Mouse (Mus musculus) myocyte (in vitro differentiated cells): Measurements from ENCODE around the gene Idh2. TPM values are rescaled to one million over a fixed set of nuclear protein-coding genes. Genes with fewer than 3 reads are reported as not detected.
A peak's percentile ranks its signal among the peaks of the same experiment; 100 is the strongest.

ENCODE experiments used
- H3K27me3 ChIP-seq: one replicate; pipeline ENCODE4 v1.6.1; 2011; ENCODE audit not compliant: control insufficient read depth, insufficient read depth, insufficient read length
- H3K36me3 ChIP-seq: one replicate; pipeline ENCODE4 v1.6.1; 2011; ENCODE audit not compliant: control insufficient read depth, insufficient read depth
- H3K4me2 ChIP-seq: one replicate; pipeline ENCODE4 v1.6.1; 2011; ENCODE audit warnings: low read depth, control low read depth
- H3K4me3 ChIP-seq: one replicate; pipeline ENCODE4 v1.5.1; 2011; ENCODE audit warnings: mild to moderate bottlenecking, control low read depth, moderate library complexity
- H3K79me2 ChIP-seq: one replicate; pipeline ENCODE4 v1.6.1; 2011; ENCODE audit not compliant: control insufficient read depth, insufficient read depth
- H3ac ChIP-seq: one replicate; pipeline ENCODE4 v1.6.1; 2011; ENCODE audit not compliant: control insufficient read depth, insufficient read length
- CEBPB ChIP-seq: IDR thresholded peaks from 2 replicates; pipeline ENCODE4 v1.6.1; 2011; ENCODE audit warnings: mild to moderate bottlenecking, moderate library complexity; ENCODE audit not compliant: poor library complexity, insufficient read depth, severe bottlenecking
- E2F4 ChIP-seq: IDR thresholded peaks from one replicate; pipeline ENCODE4 v1.6.1; 2011; ENCODE audit warnings: mild to moderate bottlenecking, control low read depth, moderate library complexity; ENCODE audit not compliant: insufficient read depth
- MAX ChIP-seq: IDR thresholded peaks from one replicate; pipeline ENCODE4 v1.6.1; 2011; ENCODE audit warnings: low read depth, mild to moderate bottlenecking, control low read depth
- MYOD1 ChIP-seq, 3 experiments: IDR thresholded peaks; one replicate each; pipeline ENCODE4 v1.6.1; 2011; ENCODE audit warnings: control low read depth in 2 of 3, low read depth in 2 of 3, mild to moderate bottlenecking in 2 of 3, moderate library complexity in 1 of 3; ENCODE audit not compliant: insufficient read length in 2 of 3, control insufficient read depth in 1 of 3
- MYOG ChIP-seq, 3 experiments: IDR thresholded peaks; one replicate each; pipeline ENCODE4 v1.6.1; 2011; ENCODE audit warnings: control low read depth in 2 of 3, low read depth in 2 of 3, mild to moderate bottlenecking in 2 of 3; ENCODE audit not compliant: insufficient read length in 2 of 3, control insufficient read depth in 1 of 3, insufficient read depth in 1 of 3
- POLR2A ChIP-seq: IDR thresholded peaks from one replicate; pipeline ENCODE4 v1.6.1; 2011; ENCODE audit warnings: low read depth, mild to moderate bottlenecking, control low read depth, moderate library complexity; ENCODE audit not compliant: insufficient read length
- POLR2AphosphoS2 ChIP-seq: IDR thresholded peaks from one replicate; pipeline ENCODE4 v1.6.1; 2011; ENCODE audit warnings: low read depth, control low read depth; ENCODE audit not compliant: insufficient read length
- REST ChIP-seq: IDR thresholded peaks from one replicate; pipeline ENCODE4 v1.6.1; 2011; ENCODE audit warnings: mild to moderate bottlenecking, control low read depth, moderate library complexity; ENCODE audit not compliant: insufficient read depth, insufficient read length
- SRF ChIP-seq: IDR thresholded peaks from one replicate; pipeline ENCODE4 v1.6.1; 2011; ENCODE audit warnings: low read depth; ENCODE audit not compliant: control insufficient read depth, insufficient read length
- TCF12 ChIP-seq: IDR thresholded peaks from one replicate; pipeline ENCODE4 v1.6.1; 2011; ENCODE audit warnings: mild to moderate bottlenecking, control low read depth; ENCODE audit not compliant: poor library complexity, insufficient read depth, severe bottlenecking
- TCF3 ChIP-seq: IDR thresholded peaks from one replicate; pipeline ENCODE4 v1.6.1; 2011; ENCODE audit warnings: low read depth, control low read depth; ENCODE audit not compliant: insufficient read length
- USF1 ChIP-seq: IDR thresholded peaks from one replicate; pipeline ENCODE4 v1.6.1; 2011; ENCODE audit warnings: low read depth, mild to moderate bottlenecking, control low read depth, moderate library complexity
- polyA plus RNA-seq: library from polyadenylated mRNA; unstranded; fragments of >200 nt; fragmentation: generic; extraction: Trizol; gene quantifications from one replicate; pipeline ENCODE4 v1.2.1, GENCODE M21; 2012; ENCODE audit warnings: missing spikeins

Idh2 gene
- polyA plus RNA-seq, 1 experiment, result 159 TPM

GRCm38 (mm10) chr7:80075946-80076583 lies 39.1 kb downstream of the Idh2 start:
- H3ac ChIP-seq, result no peak overlapping the region
- H3K79me2 ChIP-seq, result no peaks in the 10 kb centered on the region
- H3K36me3 ChIP-seq, result no peaks in the 10 kb centered on the region
- H3K27me3 ChIP-seq, result no peaks in the 10 kb centered on the region
- no peak overlapping the region for H3K4me3 ChIP-seq
- H3K4me2 ChIP-seq, result no peak overlapping the region
- TF ChIP-seq MAX, result no peak
- no peak for TF ChIP-seq POLR2AphosphoS2
- TF ChIP-seq TCF3, result no peak
- no peak for TF ChIP-seq REST
- TF ChIP-seq MYOD1 (IDR thresholded peaks at IDR 0.05; ENCODE audit: control insufficient read depth in 1 of 3, insufficient read length in 2 of 3, low read depth in 2 of 3), result no peak
- no peak for TF ChIP-seq E2F4
- no peak for TF ChIP-seq POLR2A
- TF ChIP-seq USF1, result no peak
- no peak for TF ChIP-seq MYOG (IDR thresholded peaks at IDR 0.05; ENCODE audit: control insufficient read depth in 1 of 3, insufficient read depth in 1 of 3, insufficient read length in 2 of 3, low read depth in 2 of 3)
- no peak for TF ChIP-seq SRF
- no peak for TF ChIP-seq TCF12
- TF ChIP-seq CEBPB, result no peak

- Histone ChIP-seq H3ac (no peak overlapping the region), H3K79me2 (no peaks in the 10 kb centered on the region), H3K27me3 (no peaks in the 10 kb centered on the region), H3K4me2 (no peak overlapping the region), H3K4me3 (no peak overlapping the region), H3K36me3 (no peaks in the 10 kb centered on the region)
- TF ChIP-seq MYOG (IDR thresholded peaks at IDR 0.05; ENCODE audit: control insufficient read depth in 1 of 3, insufficient read depth in 1 of 3, insufficient read length in 2 of 3, low read depth in 2 of 3), result peak in 1 of 3 experiments; percentile 28
- TF ChIP-seq MAX, result no peak
- TF ChIP-seq MYOD1 (IDR thresholded peaks at IDR 0.05; ENCODE audit: control insufficient read depth in 1 of 3, insufficient read length in 2 of 3, low read depth in 2 of 3), result no peak
Observed at GRCm38 (mm10) chr7:80074921-80075441, 40.2 kb downstream of the Idh2 start.

GRCm38 (mm10) chr7:80073506-80073905 lies 41.7 kb downstream of the Idh2 start:
- no peaks in the 10 kb centered on the region for H3K27me3 ChIP-seq
- H3K4me2 ChIP-seq, result no peak overlapping the region
- no peaks in the 10 kb centered on the region for H3K36me3 ChIP-seq
- no peak overlapping the region for H3K4me3 ChIP-seq
- TF ChIP-seq MYOG (IDR thresholded peaks at IDR 0.05; ENCODE audit: control insufficient read depth in 1 of 3, insufficient read depth in 1 of 3, insufficient read length in 2 of 3, low read depth in 2 of 3) (no peak), POLR2AphosphoS2 (no peak), MYOD1 (IDR thresholded peaks at IDR 0.05; ENCODE audit: control insufficient read depth in 1 of 3, insufficient read length in 2 of 3, low read depth in 2 of 3) (peak in 1 of 3 experiments; percentile 25)
- no peak overlapping the region for H3ac ChIP-seq
- H3K79me2 ChIP-seq, result no peaks in the 10 kb centered on the region

- H3ac ChIP-seq, result no peak overlapping the region
- no peaks in the 10 kb centered on the region for H3K79me2 ChIP-seq
- no peak overlapping the region for H3K4me3 ChIP-seq
- no peak overlapping the region for H3K4me2 ChIP-seq
- TF ChIP-seq TCF3 (no peak), CEBPB (no peak), POLR2AphosphoS2 (no peak), MYOG (IDR thresholded peaks at IDR 0.05; ENCODE audit: control insufficient read depth in 1 of 3, insufficient read depth in 1 of 3, insufficient read length in 2 of 3, low read depth in 2 of 3) (no peak), MYOD1 (IDR thresholded peaks at IDR 0.05; ENCODE audit: control insufficient read depth in 1 of 3, insufficient read length in 2 of 3, low read depth in 2 of 3) (no peak), E2F4 (no peak), POLR2A (no peak), SRF (no peak), TCF12 (no peak), USF1 (no peak), MAX (no peak)
- H3K36me3 ChIP-seq, result no peaks in the 10 kb centered on the region
- H3K27me3 ChIP-seq, result no peaks in the 10 kb centered on the region
Observed at GRCm38 (mm10) chr7:80072297-80072696, 42.9 kb downstream of the Idh2 start.

GRCm38 (mm10) chr7:80071209-80071608 lies 44.0 kb downstream of the Idh2 start:
- H3K36me3 ChIP-seq, result no peaks in the 10 kb centered on the region
- no peak for TF ChIP-seq MYOG (IDR thresholded peaks at IDR 0.05; ENCODE audit: control insufficient read depth in 1 of 3, insufficient read depth in 1 of 3, insufficient read length in 2 of 3, low read depth in 2 of 3)
- no peak for TF ChIP-seq TCF3
- no peak for TF ChIP-seq TCF12
- no peak for TF ChIP-seq POLR2AphosphoS2
- no peak for TF ChIP-seq E2F4
- TF ChIP-seq SRF, result no peak
- H3K27me3 ChIP-seq, result no peaks in the 10 kb centered on the region
- H3ac ChIP-seq, result no peak overlapping the region
- no peaks in the 10 kb centered on the region for H3K79me2 ChIP-seq
- H3K4me2 ChIP-seq, result no peak overlapping the region
- no peak overlapping the region for H3K4me3 ChIP-seq
